Mouse (Mus musculus) hindlimb bud, embryonic 11.5 days (tissue): Measurements from ENCODE around the gene Tbc1d13.

Experiments
- DNase-seq: peaks from one replicate; pipeline ENCODE4 v3.0.0-alpha.2; 2012; ENCODE audit warnings: low read depth, low spot score; ENCODE audit errors: extremely low spot score

Gene Tbc1d13

DNA sequence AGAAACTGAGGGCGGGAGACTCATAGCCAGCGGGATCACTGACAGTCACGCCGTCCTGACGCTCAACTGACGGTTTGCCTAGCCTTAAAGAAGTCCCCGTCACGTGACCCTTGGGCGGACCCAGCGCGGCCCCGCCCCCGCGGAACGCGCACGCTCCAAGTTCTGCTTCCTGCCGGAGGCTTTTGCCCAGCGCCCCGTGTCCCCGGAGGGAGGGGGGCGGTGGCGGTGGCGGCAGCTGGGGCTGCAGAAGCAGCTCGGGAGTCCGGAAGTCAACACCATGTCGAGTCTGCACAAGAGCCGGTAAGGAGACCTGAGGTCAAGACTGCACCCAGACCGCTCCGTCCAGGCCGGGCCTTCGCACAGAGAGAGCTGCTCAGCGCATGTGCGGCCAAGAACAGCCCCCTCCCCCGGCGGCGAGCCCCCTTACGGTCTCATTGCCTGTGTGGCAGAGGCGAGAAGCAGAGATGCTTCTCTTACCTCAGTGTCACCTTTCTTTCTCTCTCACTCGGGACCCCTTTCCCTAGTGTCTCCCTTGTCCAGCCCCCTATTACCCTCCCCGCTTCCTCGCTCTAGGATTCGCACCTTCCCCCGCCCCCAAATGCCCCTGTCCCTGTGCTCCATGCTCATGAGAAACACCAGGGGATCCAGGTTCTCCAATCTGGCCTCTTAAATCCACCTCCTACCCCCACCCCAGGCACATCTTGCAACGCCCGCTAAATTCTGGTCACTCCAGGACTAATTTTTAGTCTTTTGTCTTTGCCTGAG lies at the start of gene Tbc1d13:
TSS of gene Tbc1d13 (plus strand) at position 134 of the 765 bp plus-strand sequence.
- peak; percentile 69 for DNase-seq

GRCm38 (mm10) chr2:30084113-30084512 lies 49.4 kb upstream of the Tbc1d13 start:
- no peak for DNase-seq

DNA sequence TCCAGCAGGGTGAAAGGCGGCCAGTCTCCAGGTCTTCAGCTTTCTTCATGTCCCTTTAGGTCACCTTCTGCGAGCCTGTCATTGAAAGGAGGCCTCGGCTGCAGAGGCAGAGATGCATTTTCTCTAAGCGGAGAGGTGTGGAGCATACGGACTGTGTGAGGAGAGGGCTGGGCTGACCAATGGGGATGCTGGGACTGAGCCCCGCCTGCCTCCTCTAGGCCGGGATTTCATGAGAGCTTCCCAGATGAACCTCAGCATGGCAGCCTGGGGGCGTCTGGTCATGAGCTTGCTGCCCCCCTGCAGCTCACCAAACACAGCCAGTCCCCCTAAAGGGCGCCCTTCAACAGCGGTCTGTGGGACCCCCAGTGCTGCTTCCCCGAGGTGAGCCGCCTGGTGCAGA lies 48.9 kb upstream of the Tbc1d13 start:
- DNase-seq = no peak

- no peak for DNase-seq
Observed at GRCm38 (mm10) chr2:30087310-30087709, 46.2 kb upstream of the Tbc1d13 start.

GRCm38 (mm10) chr2:30091521-30091920 lies 42.0 kb upstream of the Tbc1d13 start:
- DNase-seq = no peak

GRCm38 (mm10) chr2:30092280-30092918 lies 41.1 kb upstream of the Tbc1d13 start:
- no peak for DNase-seq

DNA sequence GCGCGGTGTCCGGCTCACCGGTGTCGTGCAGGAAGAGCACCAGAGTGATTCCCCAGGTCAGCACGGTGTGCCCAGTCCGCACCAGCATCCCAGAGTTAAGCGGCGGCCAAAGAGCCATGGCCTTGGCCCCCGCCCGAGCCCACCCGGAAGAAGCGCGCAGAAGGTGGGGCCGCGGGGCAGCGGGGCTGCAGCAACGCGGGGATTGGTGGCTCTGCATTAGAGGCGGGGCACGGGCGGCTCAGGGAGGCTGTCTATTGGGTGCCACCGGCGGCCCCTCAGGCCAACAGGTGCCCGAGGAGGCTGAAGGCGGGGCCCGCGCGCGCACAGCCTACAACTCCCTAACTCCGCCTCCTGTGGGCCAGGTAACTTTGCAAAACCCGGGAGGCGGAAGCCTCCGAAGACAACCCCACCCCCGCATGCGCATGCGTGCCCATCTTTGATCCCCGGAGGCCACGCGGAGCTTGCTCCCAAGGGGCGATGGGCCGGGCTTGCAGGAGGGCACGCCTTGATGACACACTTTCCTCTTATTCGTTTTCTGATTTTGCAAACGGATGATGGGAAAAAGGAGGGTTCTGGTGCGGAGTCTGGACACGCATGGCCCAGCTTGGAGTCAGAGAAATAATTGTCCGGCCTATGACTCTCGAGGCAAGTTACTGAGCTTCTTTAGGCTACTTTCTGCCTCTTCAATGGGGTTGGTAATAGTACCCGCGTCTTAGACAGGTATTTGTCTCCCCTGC lies 39.9 kb upstream of the Tbc1d13 start, which contains the start of gene Zdhhc12:
TSS of gene Zdhhc12 (minus strand) at position 178 of the 737 bp plus-strand sequence.
- peak; percentile 89 for DNase-seq

- no peak for DNase-seq
Observed at GRCm38 (mm10) chr2:30094208-30094588, 39.3 kb upstream of the Tbc1d13 start.

DNA sequence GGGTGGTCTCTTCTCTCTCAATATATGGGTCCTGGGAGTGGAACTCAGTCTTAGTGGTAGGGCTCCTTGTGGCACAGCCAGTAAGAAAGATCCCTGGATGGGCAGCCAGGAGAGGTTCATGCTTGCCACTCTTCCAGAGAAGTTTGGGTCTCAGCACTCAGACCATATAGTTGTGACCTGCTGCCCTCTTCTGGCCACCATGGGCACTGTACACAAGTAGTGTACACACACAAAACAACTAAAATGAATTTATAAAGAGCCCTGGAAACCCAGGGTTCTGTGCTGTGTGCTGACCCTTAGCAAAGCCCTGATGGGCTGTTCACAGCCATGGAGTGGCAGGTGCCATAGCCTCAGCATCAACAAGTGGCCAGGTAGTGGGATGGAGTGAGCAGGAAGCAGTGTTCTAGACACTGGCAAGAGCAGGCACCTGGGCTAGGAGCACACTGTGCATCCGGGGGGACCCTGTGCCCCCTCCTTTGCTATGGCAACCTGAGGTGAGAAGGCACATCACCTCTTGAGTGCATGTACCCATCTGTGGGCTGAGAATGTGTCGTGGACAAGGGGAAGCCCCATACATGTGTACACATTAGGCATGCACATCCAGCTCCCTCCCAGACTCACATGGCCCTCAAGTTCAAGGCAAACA lies 37.5 kb upstream of the Tbc1d13 start:
- no peak for DNase-seq

DNA sequence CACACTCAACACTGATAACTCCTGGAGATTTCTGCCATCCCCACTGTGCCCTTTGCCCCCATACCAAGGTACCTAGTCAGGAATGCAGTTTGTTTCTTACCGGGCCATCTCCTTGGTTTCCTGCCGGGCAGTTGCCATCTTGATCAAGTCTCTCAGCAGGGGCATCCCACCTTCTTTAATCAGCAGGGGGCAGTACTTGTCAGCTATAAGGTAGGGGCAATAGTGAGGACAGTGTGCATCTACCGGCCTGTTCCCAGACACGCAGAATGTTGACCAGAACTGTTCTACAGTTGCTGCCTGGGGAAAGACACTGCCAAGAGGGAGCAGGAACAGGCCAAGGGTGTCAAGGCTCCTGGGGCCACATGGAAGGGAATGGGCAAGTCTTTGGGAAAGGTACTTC lies 33.3 kb upstream of the Tbc1d13 start:
- DNase-seq = no peak

GRCm38 (mm10) chr2:30106364-30106763 lies 27.2 kb upstream of the Tbc1d13 start:
- DNase-seq = no peak

GRCm38 (mm10) chr2:30107646-30108045 lies 25.9 kb upstream of the Tbc1d13 start:
- DNase-seq = no peak

GRCm38 (mm10) chr2:30108260-30108659 lies 25.3 kb upstream of the Tbc1d13 start:
- no peak for DNase-seq

- no peak for DNase-seq
Observed at GRCm38 (mm10) chr2:30111500-30111899, 22.0 kb upstream of the Tbc1d13 start.

DNA sequence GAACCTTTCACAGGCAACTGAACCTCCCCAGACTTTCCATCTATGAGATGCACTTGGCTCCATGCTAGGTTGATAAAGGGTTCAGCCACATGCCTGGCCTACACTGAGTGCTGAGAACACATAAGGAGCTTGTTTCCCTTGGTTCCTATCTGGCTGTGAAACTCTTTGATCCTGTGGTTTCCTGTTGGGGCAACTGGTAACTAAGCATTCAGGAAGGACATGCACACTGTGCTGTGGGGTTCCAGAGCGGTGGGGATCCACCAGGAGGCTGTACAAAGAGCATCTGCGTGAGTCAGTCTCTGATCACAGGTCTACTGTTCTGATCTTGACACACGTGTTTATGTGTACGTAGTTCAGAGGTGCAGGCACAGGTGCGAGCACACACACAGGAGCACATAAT lies 21.0 kb upstream of the Tbc1d13 start:
- no peak for DNase-seq

DNA sequence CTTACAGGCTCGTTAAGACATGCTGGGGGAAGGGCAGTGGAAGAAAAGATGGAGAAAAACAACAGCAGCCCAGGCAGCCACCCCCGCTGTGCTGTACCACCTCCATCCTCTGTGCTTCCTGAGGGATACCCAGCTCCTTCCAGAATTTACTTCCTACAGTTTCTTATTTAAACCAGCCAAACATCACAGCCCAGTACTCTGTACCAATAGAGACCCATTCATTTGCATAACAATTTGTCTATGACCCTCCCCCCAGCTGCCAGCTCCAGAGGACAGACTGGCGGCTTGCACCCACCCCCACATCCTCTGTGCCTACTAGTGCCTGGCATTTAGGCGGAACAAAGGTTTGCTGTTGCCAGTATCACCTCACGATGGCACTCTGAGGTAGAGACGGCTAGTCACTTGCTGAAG lies 13.9 kb upstream of the Tbc1d13 start:
- DNase-seq = no peak

DNA sequence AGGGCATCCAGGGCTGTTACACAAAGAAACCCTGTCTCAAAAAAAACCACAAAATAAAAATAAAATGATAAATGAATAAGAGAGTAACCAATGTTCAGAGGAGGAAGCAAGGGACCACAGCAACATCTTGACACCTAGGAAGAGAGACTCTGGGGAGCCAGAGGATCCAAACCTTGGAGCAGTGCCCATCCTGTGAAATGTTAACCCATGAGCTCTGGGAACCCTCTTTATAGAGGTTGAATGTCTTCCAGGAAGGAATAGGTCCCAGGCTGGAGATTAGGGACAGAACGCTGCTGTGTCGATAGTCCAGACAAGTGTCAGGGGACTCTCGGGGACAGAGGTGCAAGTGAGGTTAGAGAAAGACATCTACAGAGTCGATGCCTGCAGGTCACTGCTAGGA lies 13.3 kb upstream of the Tbc1d13 start:
- DNase-seq = no peak

GRCm38 (mm10) chr2:30122766-30123165 lies 10.8 kb upstream of the Tbc1d13 start:
- DNase-seq = no peak

DNA sequence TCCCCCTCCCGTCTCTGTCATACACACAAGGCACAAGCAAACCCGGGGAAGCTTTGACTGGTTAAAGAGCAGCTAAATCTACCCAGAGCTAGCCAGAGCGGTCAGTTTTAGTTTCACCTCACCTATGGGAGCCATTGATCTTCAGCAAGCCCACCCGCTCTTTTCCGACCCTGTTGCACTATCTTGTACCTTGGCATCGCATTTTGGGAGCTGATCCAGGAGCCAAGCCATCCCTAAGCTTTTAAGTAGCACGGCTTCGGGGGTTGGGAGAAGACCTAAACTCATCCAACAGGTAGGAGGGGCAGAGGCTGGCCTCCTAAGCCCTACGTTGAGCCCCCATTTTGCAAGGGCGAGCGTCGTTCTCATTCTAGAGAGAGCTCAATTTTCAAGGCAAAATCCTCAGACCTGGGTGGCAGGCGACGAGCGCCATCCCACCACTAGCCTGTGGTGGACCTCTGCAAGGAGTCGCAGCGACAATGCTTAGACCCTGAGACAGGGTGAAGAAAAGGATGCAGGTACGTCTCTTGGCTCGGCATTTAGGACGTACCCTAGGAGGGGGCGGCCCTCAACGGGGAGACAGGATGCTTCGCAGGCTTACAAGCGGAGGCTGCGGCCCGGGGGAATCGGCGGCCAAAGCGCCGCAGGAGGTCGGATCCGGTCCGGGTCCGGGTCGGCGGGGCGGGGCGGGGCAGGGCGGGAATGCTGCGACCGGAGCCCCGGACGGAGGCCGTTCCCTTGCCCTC lies 9.6 kb upstream of the Tbc1d13 start:
- no peak for DNase-seq

GRCm38 (mm10) chr2:30124472-30125274 lies 8.9 kb upstream of the Tbc1d13 start, which contains the start of gene Zer1:
TSS of gene Zer1 (minus strand) at chr2:30124585.
- DNase-seq = peak; percentile 46
